Mouse (Mus musculus) lung, adult 18-20 months (tissue): ENCODE measurements around the gene 2310007B03Rik.

Source experiments
- DNase-seq, 2 experiments: peaks; one replicate each; pipeline ENCODE4 v3.0.0; 2022; ENCODE audit warnings: mixed read lengths in 2 of 2

Gene 2310007B03Rik

DNA sequence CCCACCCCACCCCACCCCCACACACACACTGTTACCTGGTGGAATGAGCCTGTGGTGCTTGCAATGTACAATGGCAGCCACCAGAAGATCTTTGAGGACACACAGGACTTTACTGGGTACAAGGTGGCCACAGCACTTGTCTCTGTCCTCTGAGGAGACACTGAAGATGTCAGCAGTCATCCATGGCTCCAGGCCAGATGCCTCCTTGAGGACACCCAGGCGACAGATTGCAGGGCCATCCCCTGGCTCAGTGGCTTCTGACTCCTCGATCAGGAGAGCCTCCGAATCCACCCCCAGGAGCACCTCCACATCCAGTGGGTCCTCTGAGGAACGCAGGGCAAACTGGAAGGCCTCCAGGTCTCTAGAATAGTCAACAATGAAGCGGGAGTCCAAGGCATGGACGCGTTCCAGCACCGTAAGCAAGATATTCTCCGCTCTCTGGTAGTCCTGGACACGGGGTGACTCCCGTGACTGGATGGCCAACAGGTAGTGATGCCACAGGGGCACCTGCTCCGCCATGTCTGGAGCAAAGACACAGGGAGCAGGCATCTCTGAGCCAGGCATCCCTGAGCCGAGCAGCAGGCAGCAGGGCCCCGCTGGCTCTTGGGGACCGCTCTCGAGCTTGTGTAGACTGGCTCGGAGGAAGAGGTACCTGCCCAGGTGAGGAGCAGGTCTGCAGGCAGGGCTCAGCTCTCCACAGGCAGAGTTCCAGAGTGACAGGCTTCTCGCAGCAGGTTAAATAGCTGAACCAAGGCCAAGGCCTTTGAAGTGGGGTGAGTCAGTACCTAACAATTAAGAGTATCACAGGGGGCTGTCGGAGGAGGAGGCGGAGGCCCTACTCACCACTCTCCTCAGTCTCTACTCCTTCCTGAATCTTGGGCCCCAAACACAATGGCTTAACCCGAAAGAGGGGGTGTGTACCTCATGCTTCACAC lies 915 bp downstream of the 2310007B03Rik start:
- peak; percentile 86 to 92 for DNase-seq

DNA sequence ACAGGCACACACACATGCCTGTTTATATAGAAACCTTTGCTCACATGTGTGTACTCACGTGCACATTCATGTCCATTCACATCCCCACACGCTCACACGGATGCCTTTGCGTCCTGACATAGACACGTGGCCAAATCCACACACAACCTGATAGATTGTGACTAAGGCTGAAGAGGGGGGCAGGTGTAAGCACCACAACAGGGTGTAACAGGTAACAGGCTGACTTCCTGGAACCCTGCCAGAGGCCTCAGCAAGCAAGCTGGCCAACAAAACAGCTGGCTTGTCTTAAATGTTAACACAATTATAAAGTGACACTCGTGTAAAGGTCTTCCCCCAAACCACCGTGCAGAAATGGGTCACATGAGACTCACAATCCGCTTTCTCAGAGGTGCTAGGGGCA lies 1.8 kb downstream of the 2310007B03Rik start:
- DNase-seq = peak in 1 of 2 experiments; percentile 46

DNA sequence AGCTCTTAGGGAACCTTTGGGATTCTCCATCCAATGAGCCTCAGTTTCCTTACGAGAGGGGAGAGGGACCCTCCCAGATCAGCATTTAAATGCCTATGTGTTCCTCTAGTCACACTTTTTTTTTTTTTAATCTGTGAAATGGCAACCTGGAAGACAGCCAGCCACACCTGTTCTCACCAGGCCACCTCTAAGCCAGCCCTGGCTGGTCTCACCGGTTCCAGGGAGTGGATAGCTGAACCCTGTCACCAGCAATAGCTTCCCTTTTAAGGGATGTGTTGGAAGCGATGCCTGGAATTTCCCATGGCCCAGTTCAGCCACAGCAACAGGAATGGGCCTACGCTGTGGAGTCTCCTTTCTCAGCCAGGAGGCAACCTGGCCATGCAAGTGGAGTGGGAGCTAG lies 3.2 kb downstream of the 2310007B03Rik start:
- peak; percentile 80 to 86 for DNase-seq

DNA sequence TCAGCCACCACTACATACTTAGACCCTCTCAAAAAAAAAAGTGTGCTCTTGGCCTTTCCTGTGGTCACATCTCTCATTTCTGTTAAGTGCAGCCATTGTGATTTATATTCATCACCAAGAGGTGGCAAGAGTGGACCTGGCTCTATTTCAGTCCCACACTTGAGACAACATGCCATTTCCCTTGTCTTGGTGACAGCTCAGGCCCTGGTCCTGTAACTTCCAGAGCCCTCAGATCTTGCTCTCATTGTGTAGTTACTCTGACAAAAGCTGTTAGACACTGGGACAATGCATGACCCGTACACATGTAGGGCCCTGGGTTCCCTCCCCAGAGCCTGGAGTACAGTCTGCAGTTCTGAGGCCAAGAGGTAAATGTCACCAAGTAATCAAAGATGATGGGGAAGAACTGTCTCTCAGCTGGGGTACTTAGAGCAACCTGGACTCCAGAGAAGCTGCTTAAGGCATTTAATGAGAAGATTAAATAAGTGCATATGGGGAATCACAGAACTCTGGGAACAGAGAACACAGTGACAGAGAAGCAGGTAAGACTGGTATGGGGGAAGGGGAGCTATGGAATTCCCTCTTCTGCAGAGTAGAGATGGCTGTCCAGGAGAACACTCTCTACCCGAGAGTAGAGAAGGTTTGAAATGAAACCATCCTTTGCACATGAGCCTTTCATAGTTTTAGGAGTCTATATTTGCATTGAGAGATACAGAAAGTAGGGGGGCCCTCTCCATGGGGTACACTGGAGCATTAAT lies 9.7 kb downstream of the 2310007B03Rik start:
- DNase-seq = peak in 1 of 2 experiments; percentile 60

DNA sequence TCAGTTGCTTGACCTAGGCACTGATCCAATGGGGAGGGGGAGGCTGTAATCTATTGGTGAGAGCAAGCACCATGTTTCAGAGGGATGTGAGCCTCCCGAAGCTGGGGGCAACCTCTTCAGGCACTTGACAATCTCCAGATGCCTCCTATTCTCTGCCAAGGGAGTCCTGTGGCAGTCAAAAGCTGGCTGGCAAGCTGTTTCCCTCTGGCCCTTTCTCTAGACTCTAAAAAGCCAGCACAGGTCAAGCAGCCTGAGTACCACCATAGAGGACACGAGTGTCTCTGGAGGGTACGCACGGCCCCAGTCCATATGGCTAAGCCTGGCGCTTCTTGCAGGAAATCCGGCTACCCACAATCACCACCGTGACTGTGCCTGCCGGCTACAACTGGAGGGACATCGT lies 16.6 kb downstream of the 2310007B03Rik start:
- DNase-seq = no peak

DNA sequence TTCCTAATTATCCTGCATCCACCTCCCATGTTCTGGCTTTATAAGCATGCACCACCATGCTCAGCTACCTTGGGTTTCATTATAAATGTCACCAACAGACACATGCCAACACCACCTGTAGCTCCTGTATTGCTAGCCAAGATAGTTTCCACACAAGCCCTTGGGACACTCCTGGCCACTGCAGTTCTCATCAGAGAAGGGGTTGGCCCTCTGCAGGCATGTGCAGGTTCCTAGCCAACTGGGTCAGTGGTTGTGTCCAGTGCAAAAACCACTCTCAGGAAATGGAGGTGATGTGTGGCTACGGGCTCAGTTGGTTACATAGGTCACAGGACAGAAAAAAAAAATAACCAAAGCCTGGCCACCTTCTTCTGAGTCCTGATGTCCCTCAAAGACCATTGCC lies 17.9 kb downstream of the 2310007B03Rik start:
- DNase-seq = no peak

DNA sequence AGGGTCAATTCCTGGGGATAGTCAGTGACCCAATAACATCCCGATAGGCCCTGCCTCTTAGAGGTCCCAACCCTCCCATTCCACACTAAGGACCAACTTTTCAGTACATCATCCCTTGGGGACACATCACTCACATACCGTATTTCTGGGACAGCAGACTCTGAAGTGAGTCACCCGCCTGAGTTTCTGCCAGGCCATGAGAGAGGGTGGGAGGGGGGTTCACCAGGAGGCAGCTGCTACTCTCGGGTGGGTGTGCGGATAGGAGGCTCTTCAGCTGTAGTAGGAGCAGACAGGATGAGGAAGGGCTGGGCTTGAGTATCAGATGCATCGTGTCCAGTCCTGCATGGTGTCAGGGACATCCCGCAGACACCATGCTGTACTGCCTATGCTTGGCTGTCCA lies 21.0 kb downstream of the 2310007B03Rik start:
- DNase-seq = no peak

DNA sequence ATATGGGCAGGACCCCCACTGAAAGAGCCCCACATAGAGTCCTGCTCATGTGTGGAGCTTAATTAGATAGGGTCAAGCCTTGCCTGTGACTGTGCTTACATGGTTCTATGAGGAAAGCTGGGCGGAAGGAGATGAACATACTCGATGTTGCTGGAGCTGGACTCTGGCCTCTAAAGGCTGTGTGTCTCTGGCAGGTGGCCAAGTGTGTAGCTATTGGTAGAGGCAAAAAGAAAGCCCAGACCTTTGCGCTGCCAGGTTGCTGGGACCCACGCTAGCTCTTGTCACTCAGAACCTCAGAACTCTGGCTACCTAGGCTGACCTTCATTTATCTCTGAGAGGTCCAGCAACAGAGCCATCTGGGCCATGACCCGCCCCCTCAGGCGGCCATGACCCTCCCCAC lies 22.2 kb downstream of the 2310007B03Rik start:
- DNase-seq = no peak

DNA sequence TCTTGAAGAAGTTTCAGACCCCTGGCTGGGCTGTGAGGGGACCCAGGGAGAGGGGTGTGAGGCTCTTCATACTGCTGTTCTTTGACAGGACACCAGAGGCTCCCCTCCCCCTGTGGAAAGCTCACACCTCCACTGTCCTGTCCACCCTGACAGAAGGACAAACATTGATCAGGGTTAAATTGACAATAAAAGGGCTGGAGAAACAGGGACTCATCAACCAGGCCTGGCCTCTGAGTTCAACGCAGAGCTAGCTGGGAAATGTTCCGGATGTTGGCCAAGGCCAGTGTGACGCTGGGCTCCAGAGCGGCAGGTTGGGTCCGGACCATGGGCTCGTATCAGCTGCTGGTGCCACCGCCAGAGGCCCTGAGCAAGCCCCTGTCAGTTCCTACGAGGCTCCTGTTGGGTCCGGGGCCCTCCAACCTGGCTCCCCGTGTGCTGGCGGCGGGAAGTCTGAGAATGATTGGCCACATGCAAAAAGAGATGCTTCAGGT lies 25.7 kb downstream of the 2310007B03Rik start, which contains the start of gene Agxt:
TSS of gene Agxt (plus strand) at position 205 of the 491 bp plus-strand sequence.
- no peak for DNase-seq

DNA sequence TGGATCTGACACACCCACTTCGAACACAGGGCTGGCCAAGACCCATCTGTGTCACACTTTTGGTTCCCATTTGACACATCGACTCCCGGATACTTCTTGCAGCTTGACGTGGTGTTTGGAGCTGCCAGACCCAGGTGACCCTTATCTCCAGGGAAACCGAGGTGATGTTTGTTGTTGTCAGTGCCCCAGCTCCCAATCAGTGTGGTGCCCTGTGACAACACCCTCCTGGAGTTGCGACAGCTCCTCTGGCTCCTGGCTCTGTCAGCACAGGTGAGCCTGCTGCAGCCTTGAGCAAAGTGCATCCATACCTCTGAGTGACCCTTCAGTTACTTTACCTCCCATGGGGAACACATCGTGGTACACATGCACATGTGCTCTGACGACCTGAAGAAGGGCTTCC lies 28.1 kb downstream of the 2310007B03Rik start:
- DNase-seq = peak; percentile 81 to 87

DNA sequence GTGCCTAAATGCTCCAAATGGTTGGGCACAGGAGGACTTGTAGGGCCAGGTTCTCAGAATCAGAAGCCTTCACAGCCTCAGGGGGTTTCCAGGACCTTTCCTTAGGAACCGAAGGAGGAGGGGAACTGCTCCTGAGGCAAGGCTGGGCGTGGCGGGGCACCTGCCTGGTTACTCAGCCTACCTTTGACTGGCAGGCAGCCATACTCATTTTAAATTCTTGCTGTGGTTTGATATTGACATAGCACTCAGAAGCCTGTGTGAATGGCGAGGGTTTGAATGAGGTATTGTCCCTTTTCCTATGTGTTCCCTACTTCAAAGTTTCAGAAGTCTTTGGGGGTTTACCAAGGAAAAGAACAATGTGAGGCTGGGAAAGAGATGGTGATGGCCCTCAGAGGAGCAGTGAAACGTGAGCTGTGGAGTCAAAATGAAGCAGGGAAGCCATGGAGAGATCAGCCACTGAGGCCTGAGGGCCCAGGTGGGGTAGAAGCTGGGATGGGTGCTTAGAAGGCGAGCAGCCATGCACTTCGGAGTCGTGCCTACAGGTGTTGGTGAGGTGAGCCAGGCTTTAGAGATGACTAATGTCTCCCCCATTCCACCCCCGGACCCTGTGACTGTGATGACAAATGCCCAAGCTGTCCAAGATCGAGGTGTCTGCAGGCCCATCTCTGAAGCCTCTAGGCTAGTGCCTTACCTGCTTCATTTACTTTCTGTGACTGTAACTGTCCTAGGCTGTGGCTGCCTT lies 30.3 kb downstream of the 2310007B03Rik start:
- peak; percentile 74 to 88 for DNase-seq

DNA sequence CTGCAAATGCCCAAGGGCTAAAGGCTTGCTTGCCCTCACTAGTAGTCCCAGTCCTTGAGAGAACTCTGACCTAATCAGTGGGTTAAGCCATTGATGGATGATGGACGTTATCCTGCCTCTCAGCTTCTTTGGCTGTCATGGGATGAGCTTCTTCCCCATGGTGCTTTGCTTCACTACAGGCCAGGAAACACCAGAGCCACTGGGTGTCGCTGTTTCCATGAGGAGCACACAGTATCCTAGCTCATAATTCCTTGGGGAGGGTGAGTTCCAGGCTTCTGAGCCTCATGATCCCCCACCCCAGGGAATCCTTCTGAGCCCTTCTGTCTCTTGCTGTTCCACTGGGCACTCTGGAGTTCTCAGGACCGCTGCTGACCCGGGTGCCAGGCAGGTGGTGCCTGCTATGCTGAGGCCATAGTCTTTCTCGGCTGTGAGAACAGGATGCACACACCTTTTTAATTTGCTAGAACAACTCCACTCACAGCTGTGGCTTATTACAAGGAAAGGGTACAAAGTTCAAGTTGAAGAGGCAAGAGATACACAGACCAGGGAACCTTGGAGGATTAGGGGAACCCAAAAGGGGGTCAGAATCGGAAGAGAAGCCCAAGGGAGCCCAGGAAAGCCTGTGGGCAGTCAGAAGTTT lies 31.9 kb downstream of the 2310007B03Rik start:
- DNase-seq = peak; percentile 57 to 70

DNA sequence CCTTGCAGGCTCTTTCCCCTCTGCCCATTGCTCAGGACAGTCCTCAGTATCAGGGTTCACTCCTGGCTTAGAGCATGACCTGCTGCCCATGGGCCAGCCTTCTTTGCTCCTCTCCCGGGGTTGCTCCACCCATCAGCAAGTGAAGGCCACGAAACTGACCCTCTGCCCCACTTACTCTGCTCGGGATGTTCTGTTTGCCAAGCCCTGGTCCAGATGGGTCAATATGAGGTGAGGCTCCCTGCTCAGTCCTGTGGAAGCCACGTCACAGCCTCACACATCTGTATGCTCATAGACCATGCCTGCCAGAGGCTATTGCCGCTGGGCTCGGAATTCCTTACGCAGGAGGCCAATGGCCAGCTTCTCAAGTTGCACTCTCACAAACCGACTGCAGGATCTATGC lies 32.5 kb downstream of the 2310007B03Rik start:
- DNase-seq = no peak

DNA sequence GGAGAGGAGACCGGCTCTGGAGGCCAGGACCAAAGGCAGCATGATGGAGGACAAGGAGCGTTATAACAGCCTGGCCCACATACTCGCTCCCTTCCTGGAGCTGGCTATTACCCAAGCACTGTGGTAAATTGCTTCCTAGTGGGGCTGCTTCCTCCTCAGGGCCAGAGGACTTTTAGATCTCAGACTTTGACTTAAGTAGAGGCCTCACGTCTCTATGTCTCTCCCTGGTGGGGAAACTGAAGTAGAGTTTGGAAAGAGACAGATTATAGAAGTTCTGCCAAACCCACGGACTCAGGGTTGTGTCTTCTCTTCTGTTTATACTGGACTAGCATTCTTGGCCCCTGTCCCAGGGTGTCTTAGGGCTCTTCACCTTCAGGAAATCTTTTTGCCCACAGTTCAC lies 35.5 kb downstream of the 2310007B03Rik start:
- no peak for DNase-seq

DNA sequence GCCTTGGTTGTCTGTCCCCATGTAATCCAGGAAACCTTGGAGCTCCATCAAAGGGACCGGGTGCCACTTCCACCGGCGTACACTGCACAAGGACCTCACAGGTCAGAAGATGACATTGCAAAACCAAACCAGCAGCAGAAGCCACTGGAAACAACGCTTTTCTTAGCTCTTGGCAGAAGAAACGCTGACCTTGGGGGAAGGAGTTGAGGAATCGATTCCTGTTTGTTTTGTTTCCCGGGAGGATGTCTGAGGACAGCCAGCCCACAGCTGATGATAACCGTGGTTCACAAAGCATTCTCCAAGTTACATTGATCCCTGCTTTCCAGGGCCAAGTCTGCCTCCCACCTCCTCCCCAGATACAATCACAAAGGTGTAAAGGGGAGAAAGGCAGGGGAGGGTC lies 36.7 kb downstream of the 2310007B03Rik start:
- no peak for DNase-seq

DNA sequence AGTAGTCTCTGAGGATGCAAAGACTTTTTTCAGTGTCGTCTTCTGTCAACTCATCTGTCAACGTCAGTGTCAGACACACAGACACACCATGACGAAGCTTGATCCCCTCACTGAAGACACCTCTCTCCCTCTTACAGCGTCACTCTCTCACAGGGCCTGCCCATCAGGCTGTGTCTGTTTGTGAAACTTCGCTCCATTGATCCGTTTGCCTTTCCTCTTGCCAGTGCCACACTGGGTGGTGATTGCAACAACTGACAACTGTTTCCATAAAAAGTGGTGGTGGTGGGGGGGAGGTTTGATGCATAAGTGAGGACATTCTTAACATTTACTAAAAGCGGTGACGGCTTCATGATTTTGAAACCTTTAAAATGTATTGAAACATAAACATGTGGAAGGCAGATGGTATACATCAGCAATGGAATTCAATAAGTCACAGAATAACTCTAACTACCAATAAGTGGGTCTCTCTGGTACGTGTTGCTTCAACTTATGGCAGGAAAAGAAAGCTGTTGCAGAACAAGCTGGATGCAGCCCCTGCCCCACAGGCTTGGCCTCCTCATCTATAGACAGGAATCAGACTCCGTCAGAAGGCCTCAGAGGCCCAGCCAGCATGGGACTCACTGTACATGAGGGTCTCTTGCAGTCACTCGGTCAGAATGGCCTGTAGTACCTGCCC lies 37.4 kb downstream of the 2310007B03Rik start:
- DNase-seq = no peak

DNA sequence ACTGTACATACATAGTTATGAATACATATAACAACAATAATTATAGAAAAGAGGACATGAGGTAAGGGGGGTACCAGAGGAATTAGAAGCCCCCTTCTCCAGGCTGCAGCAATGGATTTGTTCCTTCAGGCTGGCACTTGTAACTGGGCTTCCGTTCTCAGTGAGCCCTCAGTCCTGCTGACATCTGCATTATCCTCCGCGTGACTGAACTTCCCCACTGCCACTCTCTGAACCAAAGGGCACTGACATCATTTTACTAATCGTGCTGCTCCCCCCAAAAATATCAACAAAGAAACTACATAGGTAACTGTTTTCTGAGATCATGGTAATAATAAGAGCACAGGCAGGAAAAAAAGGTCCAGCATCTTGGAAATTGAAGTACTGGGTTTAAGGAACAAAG lies 41.9 kb downstream of the 2310007B03Rik start:
- no peak for DNase-seq

DNA sequence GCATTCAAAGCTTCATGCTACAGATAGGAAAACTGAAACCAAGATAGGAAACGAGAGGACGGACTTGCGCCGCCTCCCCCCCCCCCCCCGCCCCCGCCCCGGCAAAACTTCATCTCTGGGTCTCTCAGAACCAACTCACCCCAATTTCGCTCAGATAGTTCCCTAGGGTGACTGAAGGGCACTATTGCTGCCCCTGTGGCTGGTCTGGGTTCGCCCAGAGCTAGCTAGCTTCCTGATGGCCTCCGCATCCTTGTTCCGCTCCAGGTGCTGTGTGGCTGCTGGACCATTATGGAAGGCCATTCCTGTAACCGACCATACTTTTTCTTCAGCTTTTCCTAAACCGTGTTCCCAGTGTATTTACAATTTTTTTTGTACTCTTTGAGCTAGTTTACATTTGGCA lies 45.3 kb downstream of the 2310007B03Rik start:
- no peak for DNase-seq

DNA sequence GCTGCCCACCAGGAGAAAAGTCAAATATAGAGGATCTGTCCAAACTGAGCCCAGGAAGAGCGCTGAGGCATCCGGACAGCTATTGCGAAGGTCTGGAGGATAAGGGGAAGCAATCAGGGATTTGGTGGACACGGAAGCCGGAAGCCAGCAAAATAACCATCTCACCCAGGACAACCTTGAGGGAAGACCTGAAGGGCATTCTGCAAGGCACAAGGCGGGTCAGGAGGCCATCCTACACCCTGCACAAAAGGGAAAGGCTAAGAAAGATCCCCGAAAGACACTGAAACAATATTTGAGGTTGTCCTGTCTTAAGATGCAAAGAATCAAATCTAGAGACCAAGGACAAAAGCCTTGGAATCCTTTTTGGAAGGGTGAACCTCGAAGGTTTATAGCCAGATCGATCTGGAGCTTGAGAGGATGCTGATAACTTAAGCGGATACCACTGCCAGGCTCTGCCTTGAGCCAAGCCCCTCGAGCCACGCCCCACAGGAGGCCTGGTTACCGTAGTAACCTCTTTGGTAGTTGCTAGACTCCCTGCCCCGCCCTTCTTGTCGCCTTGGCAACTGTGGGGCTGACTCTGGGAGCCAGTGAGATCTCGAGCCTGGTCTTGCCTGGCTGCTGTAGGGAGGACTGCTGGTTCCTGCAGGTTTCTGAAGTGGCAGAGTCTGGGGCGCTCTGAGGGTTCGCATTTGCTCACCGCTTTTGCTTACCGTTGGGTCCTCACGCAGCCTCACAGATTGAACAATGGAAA lies 45.9 kb downstream of the 2310007B03Rik start:
- peak; percentile 74 to 84 for DNase-seq

DNA sequence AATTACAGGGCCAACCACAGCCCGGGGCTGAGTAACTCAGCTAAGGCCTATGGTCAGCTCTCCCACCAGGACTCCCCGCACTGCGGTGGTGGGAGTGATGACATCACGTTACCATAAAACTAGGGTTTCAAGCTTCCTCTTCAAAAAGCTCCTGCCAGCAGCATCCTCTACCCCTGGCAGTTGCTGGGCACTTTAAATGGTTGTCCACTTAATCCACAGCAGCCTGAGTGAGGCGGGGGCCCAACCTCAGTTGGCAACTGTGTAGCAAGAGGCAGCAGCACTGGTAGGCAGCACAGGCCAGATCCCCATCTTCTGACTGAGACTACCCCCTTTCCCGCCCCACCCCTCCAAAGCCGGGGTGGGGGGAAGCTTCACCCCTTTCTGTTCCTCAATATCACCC lies 58.0 kb downstream of the 2310007B03Rik start:
- DNase-seq = no peak

DNA sequence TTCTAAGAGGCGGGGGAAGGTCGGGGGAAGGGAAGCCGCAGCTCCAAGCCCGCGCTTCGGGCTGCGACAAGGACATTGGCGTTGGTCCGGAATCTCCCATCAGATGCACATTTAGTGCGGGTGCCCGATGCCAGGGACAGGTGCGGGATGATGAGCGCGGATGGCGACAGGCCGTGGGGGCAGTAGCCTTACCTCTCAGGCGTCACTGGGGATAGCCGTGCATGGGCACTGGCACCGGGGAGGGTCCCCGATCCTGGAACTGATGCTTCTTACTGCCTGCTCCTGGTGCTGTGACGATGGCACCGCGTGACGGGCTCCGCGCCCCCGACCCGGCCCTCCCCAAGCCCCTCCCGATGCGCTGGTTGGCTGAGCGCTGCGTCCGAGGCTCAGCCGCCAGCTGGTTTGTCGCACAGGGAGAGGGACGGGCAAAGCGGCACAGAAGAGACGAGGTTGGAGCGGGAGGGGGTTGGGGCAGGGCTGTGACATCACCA lies 59.1 kb downstream of the 2310007B03Rik start, which contains the start of gene Kif1a:
TSS of gene Kif1a (minus strand) at position 381 of the 491 bp plus-strand sequence.
- DNase-seq = no peak
